Mouse (Mus musculus): ENCODE measurements around the gene Plcb2.

GRCm38 (mm10) chr2:118761906-118762783 lies 33.9 kb upstream of the Plcb2 start, which contains the start of gene Ccdc9b:
- TF ChIP-seq CTCF (IDR thresholded peaks at IDR 0.05; ENCODE audit: borderline replicate concordance, extremely low read depth, insufficient read depth, insufficient read length) (no peak), POLR2A (IDR thresholded peaks at IDR 0.05; ENCODE audit: borderline replicate concordance, extremely low read depth, insufficient read depth, insufficient read length, poor library complexity, severe bottlenecking) (peak; percentile 43; the same call in 1 of the 2 replicates)
